Mouse (Mus musculus) MEL (cell line): ENCODE measurements at regions not wholly inside any gene's neighbourhood (a gene's known extent, or its start where the extent isn't known, plus 50 kb on each side); places are given as distances from the start of the nearest gene placed in this dataset.

ENCODE experiments used
- DNase-seq: peaks from one replicate; pipeline ENCODE4 v3.0.0; 2011; ENCODE audit warnings: low read depth, low spot score
- H3K27ac ChIP-seq: 2 replicates; pipeline ENCODE4 v1.5.1; 2012; ENCODE audit warnings: low read depth, mild to moderate bottlenecking, control low read depth, low read length, moderate library complexity; ENCODE audit not compliant: control insufficient read depth
- H3K27me3 ChIP-seq, 2 experiments: fragments of 150-350 bp in 1 of 2; sonication (generic) in 1 of 2; 2 replicates each; pipeline ENCODE4 v1.6.1; 2012; ENCODE audit warnings: low read length in 2 of 2, mild to moderate bottlenecking in 2 of 2, improper control_type of control experiment in 1 of 2, moderate library complexity in 1 of 2; ENCODE audit not compliant: insufficient read depth in 2 of 2, control insufficient read depth in 1 of 2
- H3K36me3 ChIP-seq, 2 experiments: 2 replicates each; pipeline ENCODE4 v1.6.1; 2012 to 2014; ENCODE audit warnings: low read length in 2 of 2, improper control_type of control experiment in 1 of 2, inconsistent platforms in 1 of 2, mild to moderate bottlenecking in 1 of 2; ENCODE audit not compliant: insufficient read depth in 2 of 2, control insufficient read depth in 1 of 2
- H3K4me1 ChIP-seq, 2 experiments: fragments of 150-350 bp in 1 of 2; sonication (generic) in 1 of 2; 2 replicates each; pipeline ENCODE4 v1.6.1; 2012; ENCODE audit warnings: low read length in 2 of 2, improper control_type of control experiment in 1 of 2, mild to moderate bottlenecking in 1 of 2; ENCODE audit not compliant: insufficient read depth in 2 of 2, control insufficient read depth in 1 of 2
- H3K4me3 ChIP-seq, 2 experiments: fragments of 150-350 bp in 1 of 2; sonication (generic) in 1 of 2; 2 replicates each; pipeline ENCODE4 v1.5.1; 2012; ENCODE audit warnings: low read depth in 2 of 2, low read length in 2 of 2, mild to moderate bottlenecking in 2 of 2, moderate library complexity in 2 of 2, control low read depth in 1 of 2, improper control_type of control experiment in 1 of 2; ENCODE audit not compliant: control insufficient read depth in 1 of 2, insufficient read depth in 1 of 2
- H3K79me2 ChIP-seq: 2 replicates; pipeline ENCODE4 v1.6.1; 2012; ENCODE audit warnings: mild to moderate bottlenecking, low read length, moderate library complexity; ENCODE audit not compliant: control insufficient read depth, poor library complexity, insufficient read depth
- H3K9ac ChIP-seq: 2 replicates; pipeline ENCODE4 v1.6.1; 2012; ENCODE audit warnings: low read depth, mild to moderate bottlenecking, control low read depth, low read length, moderate library complexity; ENCODE audit not compliant: control insufficient read depth, poor library complexity, severe bottlenecking
- H3K9me3 ChIP-seq: fragments of 150-350 bp; sonication (generic); replicated peaks from 2 replicates; pipeline ENCODE4 v1.6.1; 2012; ENCODE audit warnings: mild to moderate bottlenecking, low read length, improper control_type of control experiment, moderate library complexity; ENCODE audit not compliant: insufficient read depth
- BHLHE40 ChIP-seq: IDR thresholded peaks from 2 replicates; pipeline ENCODE4 v1.6.1; 2012; ENCODE audit warnings: low read depth, mild to moderate bottlenecking, inconsistent platforms, low read length, improper control_type of control experiment, borderline replicate concordance
- CHD1 ChIP-seq: IDR thresholded peaks from 2 replicates; pipeline ENCODE4 v1.6.1; 2012; ENCODE audit warnings: low read depth, mild to moderate bottlenecking, inconsistent platforms, low read length, improper control_type of control experiment
- CTCF ChIP-seq, 3 experiments: IDR thresholded peaks in 2 of 3; conservative IDR thresholded peaks in 1 of 3; 2 replicates each; pipeline ENCODE4 v1.5.1; 2011 to 2012; ENCODE audit warnings: low read length in 3 of 3, low read depth in 2 of 3, mild to moderate bottlenecking in 2 of 3, improper control_type of control experiment in 1 of 3, inconsistent platforms in 1 of 3, mixed read lengths in 1 of 3, moderate library complexity in 1 of 3; ENCODE audit not compliant: control insufficient read depth in 1 of 3, insufficient read depth in 1 of 3, poor library complexity in 1 of 3, severe bottlenecking in 1 of 3
- E2F4 ChIP-seq: IDR thresholded peaks from 2 replicates; pipeline ENCODE4 v1.6.1; 2011; ENCODE audit warnings: low read depth, low read length, improper control_type of control experiment, borderline replicate concordance
- ELF1 ChIP-seq: IDR thresholded peaks from 2 replicates; pipeline ENCODE4 v1.6.1; 2014; ENCODE audit warnings: low read depth, mild to moderate bottlenecking, inconsistent platforms, low read length, improper control_type of control experiment, moderate library complexity
- EP300 ChIP-seq, 2 experiments: IDR thresholded peaks; 2 replicates each; pipeline ENCODE4 v1.6.1; 2011; ENCODE audit warnings: improper control_type of control experiment in 2 of 2, low read length in 2 of 2, low read depth in 1 of 2, mild to moderate bottlenecking in 1 of 2
- ETS1 ChIP-seq: IDR thresholded peaks from 2 replicates; pipeline ENCODE4 v1.6.1; 2012; ENCODE audit warnings: low read depth, mild to moderate bottlenecking, inconsistent platforms, low read length, improper control_type of control experiment, moderate library complexity
- GABPA ChIP-seq: IDR thresholded peaks from 2 replicates; pipeline ENCODE4 v1.6.1; 2012; ENCODE audit warnings: low read depth, mild to moderate bottlenecking, inconsistent platforms, low read length, improper control_type of control experiment, moderate library complexity
- GATA1 ChIP-seq: IDR thresholded peaks from 2 replicates; pipeline ENCODE4 v1.6.1; 2011; ENCODE audit warnings: low read depth, low read length, improper control_type of control experiment
- HCFC1 ChIP-seq: IDR thresholded peaks from 2 replicates; pipeline ENCODE4 v1.6.1; 2012; ENCODE audit warnings: low read depth, mild to moderate bottlenecking, inconsistent platforms, low read length, improper control_type of control experiment, moderate library complexity
- JUND ChIP-seq: IDR thresholded peaks from 2 replicates; pipeline ENCODE4 v1.6.1; 2011; ENCODE audit warnings: low read depth, mild to moderate bottlenecking, improper control_type of control experiment, low read length
- KAT2A ChIP-seq: conservative IDR thresholded peaks from 2 replicates; pipeline ENCODE4 v1.6.1; 2012; ENCODE audit warnings: low read depth, low read length, improper control_type of control experiment, inconsistent platforms
- MAFK ChIP-seq: IDR thresholded peaks from 2 replicates; pipeline ENCODE4 v1.6.1; 2011; ENCODE audit warnings: low read depth, mild to moderate bottlenecking, low read length, improper control_type of control experiment, borderline replicate concordance
- MAX ChIP-seq: IDR thresholded peaks from 2 replicates; pipeline ENCODE4 v1.6.1; 2011; ENCODE audit warnings: low read length, improper control_type of control experiment
- MAZ ChIP-seq: IDR thresholded peaks from 2 replicates; pipeline ENCODE4 v1.6.1; 2012; ENCODE audit warnings: low read depth, mild to moderate bottlenecking, inconsistent platforms, low read length, improper control_type of control experiment
- MEF2A ChIP-seq: IDR thresholded peaks from 2 replicates; pipeline ENCODE4 v1.6.1; 2014; ENCODE audit warnings: low read depth, mild to moderate bottlenecking, inconsistent platforms, low read length, improper control_type of control experiment; ENCODE audit not compliant: poor library complexity, insufficient replicate concordance, severe bottlenecking; ENCODE audit errors: extremely low read depth
- MXI1 ChIP-seq: IDR thresholded peaks from 2 replicates; pipeline ENCODE4 v1.6.1; 2011; ENCODE audit warnings: mild to moderate bottlenecking, low read depth, low read length, improper control_type of control experiment
- MYB ChIP-seq: IDR thresholded peaks from 2 replicates; pipeline ENCODE4 v1.6.1; 2011; ENCODE audit warnings: mild to moderate bottlenecking, low read depth, low read length, improper control_type of control experiment
- MYC ChIP-seq: IDR thresholded peaks from 2 replicates; pipeline ENCODE4 v1.6.1; 2011; ENCODE audit warnings: low read depth, mild to moderate bottlenecking, low read length, improper control_type of control experiment, moderate library complexity
- NELFE ChIP-seq: IDR thresholded peaks from 2 replicates; pipeline ENCODE4 v1.6.1; 2011; ENCODE audit warnings: low read depth, low read length, improper control_type of control experiment
- NRF1 ChIP-seq: IDR thresholded peaks from 2 replicates; pipeline ENCODE4 v1.6.1; 2014; ENCODE audit warnings: low read depth, mild to moderate bottlenecking, inconsistent platforms, low read length, improper control_type of control experiment, moderate library complexity; ENCODE audit not compliant: poor library complexity, insufficient read depth, severe bottlenecking
- POLR2A ChIP-seq, 2 experiments: IDR thresholded peaks; 2 replicates each; pipeline ENCODE4 v1.6.1; 2011 to 2012; ENCODE audit warnings: low read length in 2 of 2, mild to moderate bottlenecking in 2 of 2, control low read depth in 1 of 2, improper control_type of control experiment in 1 of 2, low read depth in 1 of 2, moderate library complexity in 1 of 2; ENCODE audit not compliant: control insufficient read depth in 1 of 2, insufficient read depth in 1 of 2, poor library complexity in 1 of 2
- POLR2AphosphoS2 ChIP-seq: IDR thresholded peaks from 2 replicates; pipeline ENCODE4 v1.6.1; 2011; ENCODE audit warnings: low read length, improper control_type of control experiment
- POLR2AphosphoS5 ChIP-seq: IDR thresholded peaks from 2 replicates; pipeline ENCODE4 v1.6.1; 2012; ENCODE audit warnings: low read depth, borderline replicate concordance, mild to moderate bottlenecking, inconsistent platforms, low read length, moderate library complexity, mixed read lengths
- RAD21 ChIP-seq: IDR thresholded peaks from 2 replicates; pipeline ENCODE4 v1.6.1; 2011; ENCODE audit warnings: mild to moderate bottlenecking, low read depth, low read length, improper control_type of control experiment
- RCOR1 ChIP-seq: IDR thresholded peaks from 2 replicates; pipeline ENCODE4 v1.6.1; 2012; ENCODE audit warnings: low read depth, mild to moderate bottlenecking, inconsistent platforms, low read length, improper control_type of control experiment
- SIN3A ChIP-seq: IDR thresholded peaks from 2 replicates; pipeline ENCODE4 v1.6.1; 2012; ENCODE audit warnings: low read length, improper control_type of control experiment, inconsistent platforms
- SMC3 ChIP-seq: IDR thresholded peaks from 2 replicates; pipeline ENCODE4 v1.6.1; 2011; ENCODE audit warnings: low read depth, low read length, improper control_type of control experiment
- TAL1 ChIP-seq: IDR thresholded peaks from 2 replicates; pipeline ENCODE4 v1.6.1; 2012; ENCODE audit warnings: mild to moderate bottlenecking, inconsistent platforms, low read length, moderate library complexity, mixed read lengths
- TBP ChIP-seq: IDR thresholded peaks from 2 replicates; pipeline ENCODE4 v1.8.0; 2011; ENCODE audit warnings: low read depth, low read length, improper control_type of control experiment
- TCF12 ChIP-seq: IDR thresholded peaks from 2 replicates; pipeline ENCODE4 v1.6.1; 2014; ENCODE audit warnings: low read depth, mild to moderate bottlenecking, inconsistent platforms, low read length, improper control_type of control experiment, moderate library complexity
- USF1 ChIP-seq: IDR thresholded peaks from 2 replicates; pipeline ENCODE4 v1.6.1; 2014; ENCODE audit warnings: low read depth, mild to moderate bottlenecking, inconsistent platforms, low read length, improper control_type of control experiment, moderate library complexity
- USF2 ChIP-seq, 2 experiments: IDR thresholded peaks; 2 replicates each; pipeline ENCODE4 v1.6.1; 2011 to 2012; ENCODE audit warnings: improper control_type of control experiment in 2 of 2, low read length in 2 of 2, borderline replicate concordance in 1 of 2, inconsistent platforms in 1 of 2, low read depth in 1 of 2, mild to moderate bottlenecking in 1 of 2; ENCODE audit not compliant: insufficient read depth in 1 of 2
- ZC3H11A ChIP-seq: IDR thresholded peaks from 2 replicates; pipeline ENCODE4 v1.6.1; 2012; ENCODE audit warnings: low read depth, mild to moderate bottlenecking, inconsistent platforms, low read length, improper control_type of control experiment
- ZKSCAN1 ChIP-seq: IDR thresholded peaks from 2 replicates; pipeline ENCODE4 v1.6.1; 2012; ENCODE audit warnings: low read depth, mild to moderate bottlenecking, inconsistent platforms, low read length, improper control_type of control experiment, moderate library complexity
- ZMIZ1 ChIP-seq: IDR thresholded peaks from 2 replicates; pipeline ENCODE4 v1.6.1; 2012; ENCODE audit warnings: low read depth, mild to moderate bottlenecking, inconsistent platforms, low read length, improper control_type of control experiment, moderate library complexity
- ZNF384 ChIP-seq: IDR thresholded peaks from 2 replicates; pipeline ENCODE4 v1.6.1; 2012; ENCODE audit warnings: low read depth, mild to moderate bottlenecking, inconsistent platforms, low read length, improper control_type of control experiment

GRCm38 (mm10) chr16:95903383-95903913, 87.3 kb downstream of the Psmg1 start:
- H3K79me2 ChIP-seq: no peaks in the 10 kb centered on the region
- no peak overlapping the region for H3K27ac ChIP-seq
- peaks cover 0 to 17% of the 10 kb centered on the region in 2 experiments; a peak in 1 of 4 replicates for H3K4me1 ChIP-seq
- H3K9ac ChIP-seq: no peak overlapping the region
- H3K9me3 ChIP-seq: no peaks in the 10 kb centered on the region
- peak; percentile 17 for DNase-seq
- no peaks in the 10 kb centered on the region for H3K27me3 ChIP-seq
- H3K4me3 ChIP-seq: no peak overlapping the region
- no peaks in the 10 kb centered on the region for H3K36me3 ChIP-seq
- 0 out of 2 replicates have a peak, but pooled peaks have one; percentile 44 for TF ChIP-seq GATA1
- TF ChIP-seq ZKSCAN1: no peak
- no peak for TF ChIP-seq NRF1
- TF ChIP-seq KAT2A: no peak
- no peak for TF ChIP-seq E2F4
- no peak for TF ChIP-seq TBP
- no peak for TF ChIP-seq POLR2AphosphoS5
- no peak for TF ChIP-seq ETS1
- TF ChIP-seq POLR2A (IDR thresholded peaks at IDR 0.05; ENCODE audit: control insufficient read depth in 1 of 2, insufficient read depth in 1 of 2, low read depth in 1 of 2, low read length in 2 of 2, poor library complexity in 1 of 2): no peak
- no peak for TF ChIP-seq USF1
- no peak for TF ChIP-seq HCFC1
- TF ChIP-seq BHLHE40: no peak; the same call in 1 of the 2 replicates
- no peak for TF ChIP-seq ZMIZ1
- TF ChIP-seq POLR2AphosphoS2: no peak
- no peak for TF ChIP-seq USF2 (IDR thresholded peaks at IDR 0.05; ENCODE audit: borderline replicate concordance in 1 of 2, insufficient read depth in 1 of 2, low read depth in 1 of 2, low read length in 2 of 2)
- no peak for TF ChIP-seq ELF1
- TF ChIP-seq EP300 (IDR thresholded peaks at IDR 0.05; ENCODE audit: low read depth in 1 of 2, low read length in 2 of 2): peak in 1 of 2 experiments; percentile 50; a peak in 2 of 4 replicates
- peak; percentile 48 for TF ChIP-seq SMC3
- TF ChIP-seq CHD1: no peak
- no peak for TF ChIP-seq MEF2A
- peak; percentile 28; the same call in 1 of the 2 replicates for TF ChIP-seq ZC3H11A
- TF ChIP-seq MYC: no peak
- peak; percentile 3; the same call in 1 of the 2 replicates for TF ChIP-seq TAL1
- no peak for TF ChIP-seq MAX
- TF ChIP-seq MAFK: no peak
- peak; percentile 45 for TF ChIP-seq RAD21
- no peak for TF ChIP-seq MAZ
- TF ChIP-seq ZNF384: no peak
- TF ChIP-seq RCOR1: no peak
- no peak for TF ChIP-seq NELFE
- peak in 2 of 3 experiments; percentile 6 to 40; a peak in 2 of 6 replicates for TF ChIP-seq CTCF (IDR thresholded peaks at IDR 0.05 in 2 of 3, conservative IDR thresholded peaks at IDR 0.05 in 1 of 3; ENCODE audit: control insufficient read depth in 1 of 3, insufficient read depth in 1 of 3, low read depth in 2 of 3, low read length in 3 of 3, poor library complexity in 1 of 3, severe bottlenecking in 1 of 3)
- TF ChIP-seq GABPA: no peak
- TF ChIP-seq TCF12: 0 out of 2 replicates have a peak, but pooled peaks have one; percentile 31
- no peak for TF ChIP-seq JUND
- no peak for TF ChIP-seq MYB
- no peak for TF ChIP-seq MXI1
- no peak for TF ChIP-seq SIN3A
